Mouse (Mus musculus) 3T3-L1 (cell line): ENCODE measurements around the gene Kri1.
A peak's percentile ranks its signal among the peaks of the same experiment; 100 is the strongest.
"Not testable (repeated sequence)": the region's sequence is repeated elsewhere in the genome, so short reads cannot be mapped to it uniquely, and the experiment has no call there.

Experiments used
- DNase-seq: peaks from one replicate; pipeline ENCODE4 v3.0.0-alpha.2; 2015; ENCODE audit warnings: low read depth, low spot score

Gene Kri1

GRCm38 (mm10) chr9:21315421-21315820 is 27.7 kb upstream of the Kri1 start:
- DNase-seq = peak; percentile 48

- DNase-seq = no peak
Measured at GRCm38 (mm10) chr9:21314367-21315140, 26.8 kb upstream of the Kri1 start.

GRCm38 (mm10) chr9:21313394-21313793 is 25.6 kb upstream of the Kri1 start:
- DNase-seq = peak; percentile 87

- no peak for DNase-seq
Measured at GRCm38 (mm10) chr9:21312134-21312533, 24.4 kb upstream of the Kri1 start, which contains the start of gene Ap1m2. Gene Ap1m2, minus strand, starts transcription at chr9:21312337.

- no peak for DNase-seq
Measured at GRCm38 (mm10) chr9:21311695-21312094, 23.9 kb upstream of the Kri1 start.

GRCm38 (mm10) chr9:21309150-21309741 is 21.5 kb upstream of the Kri1 start:
- DNase-seq = no peak

GRCm38 (mm10) chr9:21305065-21305464 is 17.3 kb upstream of the Kri1 start:
- DNase-seq = no peak

GRCm38 (mm10) chr9:21299014-21299413 is 11.2 kb upstream of the Kri1 start:
- no peak for DNase-seq

- DNase-seq = no peak
Measured at GRCm38 (mm10) chr9:21292271-21292670, 4.5 kb upstream of the Kri1 start.

- DNase-seq = not testable (repeated sequence)
Measured at GRCm38 (mm10) chr9:21291868-21292267, 4.1 kb upstream of the Kri1 start.

GRCm38 (mm10) chr9:21291022-21291787 is 3.4 kb upstream of the Kri1 start, which contains the start of gene Cdkn2d:
Gene Cdkn2d, minus strand, starts transcription at chr9:21291407.
- peak; percentile 100 for DNase-seq

GRCm38 (mm10) chr9:21290589-21290988 is 2.8 kb upstream of the Kri1 start:
- peak; percentile 49 for DNase-seq

- DNase-seq = no peak
Measured at GRCm38 (mm10) chr9:21289337-21289671, 1.5 kb upstream of the Kri1 start.

- DNase-seq = peak; percentile 48
Measured at GRCm38 (mm10) chr9:21288404-21289336, 901 bp upstream of the Kri1 start.

- no peak for DNase-seq
Measured at GRCm38 (mm10) chr9:21286753-21287152, 1.0 kb downstream of the Kri1 start.

GRCm38 (mm10) chr9:21283994-21284393 is 3.8 kb downstream of the Kri1 start:
- DNase-seq = no peak

- DNase-seq = no peak
Measured at GRCm38 (mm10) chr9:21283591-21283990, 4.2 kb downstream of the Kri1 start.

- no peak for DNase-seq
Measured at GRCm38 (mm10) chr9:21277776-21278175, 10.0 kb downstream of the Kri1 start.

- DNase-seq = no peak
Measured at GRCm38 (mm10) chr9:21276307-21276706, 11.5 kb downstream of the Kri1 start.

- no peak for DNase-seq
Measured at GRCm38 (mm10) chr9:21275727-21276126, 12.0 kb downstream of the Kri1 start.

- no peak for DNase-seq
Measured at GRCm38 (mm10) chr9:21275013-21275710, 12.6 kb downstream of the Kri1 start.
